Mouse (Mus musculus): ENCODE results near the gene Tbc1d7.

DNA sequence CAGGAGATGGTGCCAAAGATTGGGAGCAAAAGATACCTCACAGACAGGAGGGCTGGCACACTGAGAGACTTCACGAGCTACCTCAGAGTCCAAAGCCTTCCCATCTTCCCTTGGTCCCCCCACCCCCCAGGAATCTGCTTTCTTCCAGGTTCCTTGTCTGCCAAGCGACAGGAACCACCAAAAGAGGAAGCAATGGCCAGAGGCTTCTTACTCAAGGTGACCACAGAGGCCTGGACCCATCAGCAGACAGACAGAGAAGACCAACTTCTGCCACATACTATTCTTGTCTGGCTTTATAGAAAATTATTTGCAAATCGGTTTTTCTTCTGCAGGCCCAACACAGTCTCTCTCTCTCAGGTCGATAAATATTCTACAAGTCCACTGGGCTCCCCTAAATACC is 46.4 kb upstream of the Tbc1d7 start:
- TF ChIP-seq CTCF (IDR thresholded peaks at IDR 0.05; ENCODE audit: insufficient read depth, low read length): no peak
- TF ChIP-seq POLR2A (IDR thresholded peaks at IDR 0.05; ENCODE audit: borderline replicate concordance, extremely low read depth, low read depth, low read length): no peak
